Mouse (Mus musculus): ENCODE measurements around the gene Pif1. TPM values are rescaled to one million over a fixed set of nuclear protein-coding genes. Genes with fewer than 3 reads are reported as not detected.
A peak's percentile ranks its signal among the peaks of the same experiment; 100 is the strongest.

The Pif1 gene
- polyA plus RNA-seq, 1 experiment, result 0.11 TPM

GRCm38 (mm10) chr9:65551035-65551434 lies 35.9 kb upstream of the Pif1 start:
- 46% methylated on average over 5 of the region's 5 CpGs for WGBS
- no peaks in the 10 kb centered on the region for H3K27me3 ChIP-seq (replicated peaks; ENCODE audit: control insufficient read depth, insufficient read depth, low read length)
- H3K27ac ChIP-seq (ENCODE audit: insufficient read depth, low read depth, low read length), result peak overlapping the region; percentile 59
- no peaks in the 10 kb centered on the region for H3K4me1 ChIP-seq (ENCODE audit: control insufficient read depth, insufficient read depth, low read length)
- TF ChIP-seq CTCF (conservative IDR thresholded peaks at IDR 0.05; ENCODE audit: insufficient read depth, insufficient read length, low read depth, low read length) (no peak), POLR2A (IDR thresholded peaks at IDR 0.05; ENCODE audit: low read depth, low read length) (no peak)
- DNase-seq, result peak; percentile 78
- H3K36me3 ChIP-seq (ENCODE audit: control insufficient read depth, insufficient read depth, low read length), result no peaks in the 10 kb centered on the region
- H3K4me3 ChIP-seq (ENCODE audit: insufficient read depth, low read depth, low read length), result no peak overlapping the region

- 59% methylated on average over 5 of the region's 5 CpGs for WGBS
- Histone ChIP-seq H3K27ac (ENCODE audit: insufficient read depth, low read depth, low read length) (peak overlapping the region; percentile 39; the same call in 1 of the 2 replicates), H3K4me3 (ENCODE audit: insufficient read depth, low read depth, low read length) (no peak overlapping the region), H3K36me3 (ENCODE audit: control insufficient read depth, insufficient read depth, low read length) (no peaks in the 10 kb centered on the region), H3K27me3 (replicated peaks; ENCODE audit: control insufficient read depth, insufficient read depth, low read length) (no peaks in the 10 kb centered on the region), H3K4me1 (ENCODE audit: control insufficient read depth, insufficient read depth, low read length) (no peaks in the 10 kb centered on the region)
- DNase-seq, result peak; percentile 70
- TF ChIP-seq POLR2A (IDR thresholded peaks at IDR 0.05; ENCODE audit: low read depth, low read length), result no peak
- TF ChIP-seq CTCF (conservative IDR thresholded peaks at IDR 0.05; ENCODE audit: insufficient read depth, insufficient read length, low read depth, low read length), result no peak
Measured at GRCm38 (mm10) chr9:65552141-65552540, 34.8 kb upstream of the Pif1 start.

- H3K27ac ChIP-seq (ENCODE audit: insufficient read depth, low read depth, low read length), result no peak overlapping the region
- no peaks in the 10 kb centered on the region for H3K27me3 ChIP-seq (replicated peaks; ENCODE audit: control insufficient read depth, insufficient read depth, low read length)
- WGBS, result 94% methylated on average over 2 of the region's 2 CpGs
- DNase-seq, result no peak
- TF ChIP-seq CTCF (conservative IDR thresholded peaks at IDR 0.05; ENCODE audit: insufficient read depth, insufficient read length, low read depth, low read length) (no peak), POLR2A (IDR thresholded peaks at IDR 0.05; ENCODE audit: low read depth, low read length) (no peak)
- no peaks in the 10 kb centered on the region for H3K36me3 ChIP-seq (ENCODE audit: control insufficient read depth, insufficient read depth, low read length)
- H3K4me1 ChIP-seq (ENCODE audit: control insufficient read depth, insufficient read depth, low read length), result no peaks in the 10 kb centered on the region
- H3K4me3 ChIP-seq (ENCODE audit: insufficient read depth, low read depth, low read length), result no peak overlapping the region
Measured at GRCm38 (mm10) chr9:65552711-65553110, 34.2 kb upstream of the Pif1 start.

DNA sequence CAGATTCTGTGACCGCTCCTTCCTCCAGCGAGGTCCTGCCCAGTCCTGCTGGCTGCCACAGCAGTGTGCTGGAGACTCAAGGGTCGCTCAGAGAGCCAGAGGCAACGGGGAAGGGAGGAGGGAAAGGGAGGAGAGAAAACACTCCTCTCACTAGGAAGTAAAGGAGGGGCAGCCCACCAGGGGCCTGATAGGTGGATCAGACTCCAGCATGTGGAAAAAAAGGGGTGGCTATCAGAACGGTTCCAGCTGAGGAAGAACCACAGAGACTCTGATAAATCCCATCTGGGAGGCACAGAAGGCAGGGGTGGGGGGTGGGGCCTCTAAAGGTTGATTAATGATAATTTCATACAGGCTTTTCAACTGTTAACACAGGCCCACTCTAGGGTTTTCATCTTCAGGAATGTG lies 32.0 kb upstream of the Pif1 start:
- Histone ChIP-seq H3K27me3 (replicated peaks; ENCODE audit: control insufficient read depth, insufficient read depth, low read length) (no peaks in the 10 kb centered on the region), H3K4me3 (ENCODE audit: insufficient read depth, low read depth, low read length) (no peak overlapping the region), H3K36me3 (ENCODE audit: control insufficient read depth, insufficient read depth, low read length) (no peaks in the 10 kb centered on the region), H3K4me1 (ENCODE audit: control insufficient read depth, insufficient read depth, low read length) (no peaks in the 10 kb centered on the region), H3K27ac (ENCODE audit: insufficient read depth, low read depth, low read length) (no peak overlapping the region)
- TF ChIP-seq POLR2A (IDR thresholded peaks at IDR 0.05; ENCODE audit: low read depth, low read length) (no peak), CTCF (conservative IDR thresholded peaks at IDR 0.05; ENCODE audit: insufficient read depth, insufficient read length, low read depth, low read length) (no peak)
- peak; percentile 32 for DNase-seq
- whole genome bisulfite sequencing, result 25% methylated on average over 5 of the region's 5 CpGs

GRCm38 (mm10) chr9:65555621-65556020 lies 31.3 kb upstream of the Pif1 start:
- Histone ChIP-seq H3K27ac (ENCODE audit: insufficient read depth, low read depth, low read length) (no peak overlapping the region), H3K4me1 (ENCODE audit: control insufficient read depth, insufficient read depth, low read length) (no peaks in the 10 kb centered on the region), H3K4me3 (ENCODE audit: insufficient read depth, low read depth, low read length) (no peak overlapping the region), H3K27me3 (replicated peaks; ENCODE audit: control insufficient read depth, insufficient read depth, low read length) (no peaks in the 10 kb centered on the region), H3K36me3 (ENCODE audit: control insufficient read depth, insufficient read depth, low read length) (no peaks in the 10 kb centered on the region)
- 80% methylated on average over 4 of the region's 4 CpGs for WGBS
- TF ChIP-seq POLR2A (IDR thresholded peaks at IDR 0.05; ENCODE audit: low read depth, low read length) (no peak), CTCF (conservative IDR thresholded peaks at IDR 0.05; ENCODE audit: insufficient read depth, insufficient read length, low read depth, low read length) (no peak)
- DNase-seq, result no peak

DNA sequence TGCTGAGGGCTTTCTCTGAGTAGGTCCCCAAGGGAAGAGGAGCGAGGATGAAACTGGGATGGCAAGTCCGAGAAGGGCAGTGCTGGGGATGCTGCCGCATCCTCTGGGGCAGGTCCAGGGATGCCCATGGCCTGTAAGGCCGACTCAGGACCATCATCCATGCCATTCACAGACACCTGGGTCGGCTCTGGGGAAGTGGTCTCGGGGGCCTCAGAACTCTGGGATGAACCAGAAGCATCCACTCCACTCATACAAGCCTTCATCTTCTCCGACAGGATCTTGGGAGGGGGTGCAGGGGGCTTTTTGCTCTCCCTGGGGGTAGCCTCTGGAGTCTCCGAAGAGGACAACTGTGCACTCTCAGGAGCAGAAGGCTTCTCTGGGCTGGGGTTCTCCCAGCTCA lies 30.6 kb upstream of the Pif1 start:
- no peak for TF ChIP-seq POLR2A (IDR thresholded peaks at IDR 0.05; ENCODE audit: low read depth, low read length)
- TF ChIP-seq CTCF (conservative IDR thresholded peaks at IDR 0.05; ENCODE audit: insufficient read depth, insufficient read length, low read depth, low read length), result no peak
- no peak overlapping the region for H3K27ac ChIP-seq (ENCODE audit: insufficient read depth, low read depth, low read length)
- H3K4me3 ChIP-seq (ENCODE audit: insufficient read depth, low read depth, low read length), result no peak overlapping the region
- no peak for DNase-seq
- no peaks in the 10 kb centered on the region for H3K27me3 ChIP-seq (replicated peaks; ENCODE audit: control insufficient read depth, insufficient read depth, low read length)
- no peaks in the 10 kb centered on the region for H3K36me3 ChIP-seq (ENCODE audit: control insufficient read depth, insufficient read depth, low read length)
- 96% methylated on average over 8 of the region's 8 CpGs for WGBS
- H3K4me1 ChIP-seq (ENCODE audit: control insufficient read depth, insufficient read depth, low read length), result no peaks in the 10 kb centered on the region

DNA sequence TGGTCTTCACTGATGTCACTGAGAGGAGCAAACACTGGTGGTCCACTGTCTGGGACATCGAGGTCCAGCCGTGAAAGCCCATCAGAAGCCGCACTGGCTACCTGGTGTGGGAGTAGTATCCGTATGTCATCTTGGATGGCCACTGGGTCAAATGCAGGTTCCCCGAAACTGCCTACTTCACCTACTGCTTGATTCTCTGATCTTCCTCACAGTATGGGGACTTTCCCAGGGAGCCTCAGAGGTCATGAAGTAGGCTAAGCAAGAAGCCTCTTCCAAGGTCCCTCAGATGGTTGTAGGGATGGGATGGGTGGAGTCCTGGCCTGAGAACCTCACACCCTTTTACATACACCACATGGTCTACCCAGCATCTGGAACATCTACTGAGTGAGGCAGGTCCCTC lies 30.0 kb upstream of the Pif1 start:
- WGBS, result 94% methylated on average over 5 of the region's 5 CpGs
- no peaks in the 10 kb centered on the region for H3K27me3 ChIP-seq (replicated peaks; ENCODE audit: control insufficient read depth, insufficient read depth, low read length)
- no peak for TF ChIP-seq POLR2A (IDR thresholded peaks at IDR 0.05; ENCODE audit: low read depth, low read length)
- TF ChIP-seq CTCF (conservative IDR thresholded peaks at IDR 0.05; ENCODE audit: insufficient read depth, insufficient read length, low read depth, low read length), result no peak
- no peak for DNase-seq
- no peaks in the 10 kb centered on the region for H3K36me3 ChIP-seq (ENCODE audit: control insufficient read depth, insufficient read depth, low read length)
- no peaks in the 10 kb centered on the region for H3K4me1 ChIP-seq (ENCODE audit: control insufficient read depth, insufficient read depth, low read length)
- H3K27ac ChIP-seq (ENCODE audit: insufficient read depth, low read depth, low read length), result no peak overlapping the region
- H3K4me3 ChIP-seq (ENCODE audit: insufficient read depth, low read depth, low read length), result no peak overlapping the region

DNA sequence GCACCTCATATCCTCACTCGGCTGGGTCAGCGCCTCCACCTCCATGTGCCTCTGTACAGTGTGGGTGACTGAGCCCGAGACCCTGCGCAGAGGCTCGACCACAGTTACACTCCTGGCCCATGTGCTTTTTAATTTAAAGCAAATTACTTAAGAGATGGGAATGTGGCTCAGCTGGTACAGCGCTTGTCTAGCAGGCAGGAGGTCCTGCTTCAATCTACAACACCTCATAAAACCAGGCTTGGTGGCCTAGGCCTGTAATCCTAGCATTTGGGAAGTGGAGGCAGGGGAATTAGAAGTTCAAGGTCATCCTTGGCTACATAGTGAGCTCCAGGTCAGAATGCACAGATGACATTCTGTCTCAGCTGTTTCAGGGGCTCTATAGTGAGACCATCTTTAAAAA lies 28.2 kb upstream of the Pif1 start:
- no peaks in the 10 kb centered on the region for H3K4me1 ChIP-seq (ENCODE audit: control insufficient read depth, insufficient read depth, low read length)
- no peaks in the 10 kb centered on the region for H3K36me3 ChIP-seq (ENCODE audit: control insufficient read depth, insufficient read depth, low read length)
- DNase-seq, result no peak
- 92% methylated on average over 6 of the region's 6 CpGs for WGBS
- no peak for TF ChIP-seq POLR2A (IDR thresholded peaks at IDR 0.05; ENCODE audit: low read depth, low read length)
- no peak for TF ChIP-seq CTCF (conservative IDR thresholded peaks at IDR 0.05; ENCODE audit: insufficient read depth, insufficient read length, low read depth, low read length)
- no peaks in the 10 kb centered on the region for H3K27me3 ChIP-seq (replicated peaks; ENCODE audit: control insufficient read depth, insufficient read depth, low read length)
- H3K27ac ChIP-seq (ENCODE audit: insufficient read depth, low read depth, low read length), result no peak overlapping the region
- H3K4me3 ChIP-seq (ENCODE audit: insufficient read depth, low read depth, low read length), result no peak overlapping the region
